Mouse (Mus musculus) liver, adult 2 months (tissue): ENCODE data around the gene Ttc39d.

Source experiments
- CTCF ChIP-seq: fragments of 200-500 bp; IDR thresholded peaks from 2 replicates; pipeline ENCODE4 v1.5.1; 2011; ENCODE audit warnings: low read depth, low read length, control low read depth
- POLR2A ChIP-seq: fragments of 200-500 bp; IDR thresholded peaks from 2 replicates; pipeline ENCODE4 v1.6.1; 2011; ENCODE audit warnings: low read length, control low read depth; ENCODE audit not compliant: insufficient read depth; ENCODE audit errors: extremely low read depth

GRCm38 (mm10) chr17:80237475-80237874 lies 30.2 kb downstream of the Ttc39d start:
- TF ChIP-seq POLR2A (no peak), CTCF (no peak)
